Mouse (Mus musculus) brain, embryonic 14.5 days (tissue): ENCODE measurements at regions not wholly inside any gene's neighbourhood (a gene's known extent, or its start where the extent isn't known, plus 50 kb on each side); places are given as distances from the start of the nearest gene placed in this dataset.

ENCODE experiments used
- CTCF ChIP-seq: fragments of 200-500 bp; IDR thresholded peaks from 2 replicates; pipeline ENCODE4 v1.5.1; 2012; ENCODE audit warnings: inconsistent platforms, mild to moderate bottlenecking, moderate library complexity, borderline replicate concordance; ENCODE audit not compliant: insufficient read depth, insufficient read length; ENCODE audit errors: extremely low read depth
- POLR2A ChIP-seq: fragments of 200-500 bp; IDR thresholded peaks from 2 replicates; pipeline ENCODE4 v1.6.1; 2012; ENCODE audit warnings: mild to moderate bottlenecking, inconsistent platforms, borderline replicate concordance; ENCODE audit not compliant: poor library complexity, insufficient read depth, insufficient read length, severe bottlenecking; ENCODE audit errors: extremely low read depth

DNA sequence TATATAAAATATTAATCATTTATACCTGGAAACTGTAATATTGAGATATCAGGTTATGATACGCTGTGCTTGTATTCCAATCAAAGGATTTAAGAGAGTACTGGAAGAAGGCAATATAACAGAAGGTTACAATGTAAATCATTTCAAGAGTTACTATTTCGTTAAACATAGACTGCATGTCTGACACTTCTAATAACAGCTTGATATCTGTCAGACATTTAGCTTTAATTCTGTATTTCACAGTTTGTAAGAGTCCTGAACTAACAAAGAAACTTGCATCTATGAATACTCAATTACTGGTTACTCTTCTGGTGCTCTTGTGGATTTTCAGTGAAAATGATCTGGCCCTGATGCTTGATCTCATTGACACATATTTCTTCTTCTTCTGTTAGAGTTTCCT, 840.6 kb downstream of the Cdh9 start:
- no peak for TF ChIP-seq POLR2A
- TF ChIP-seq CTCF = no peak
